Mouse (Mus musculus) CH12.LX (cell line): Measurements from ENCODE around the gene Cage1. TPM values are rescaled to one million over a fixed set of nuclear protein-coding genes. Genes with fewer than 3 reads are reported as not detected.

ENCODE experiments used
- DNase-seq: peaks from one replicate; pipeline ENCODE4 v3.0.0-alpha.2; 2013; ENCODE audit errors: extremely low read depth
- H3K27ac ChIP-seq: 2 replicates; pipeline ENCODE4 v1.5.1; 2012; ENCODE audit warnings: low read depth, mild to moderate bottlenecking, control low read depth, moderate library complexity; ENCODE audit not compliant: insufficient read depth
- H3K27me3 ChIP-seq: replicated peaks from 2 replicates; pipeline ENCODE3; 2012; ENCODE audit warnings: inconsistent platforms
- H3K36me3 ChIP-seq, 2 experiments: replicated peaks in 1 of 2; 2 replicates each; pipeline versions ENCODE3 to v1.6.1; 2012; ENCODE audit warnings: inconsistent platforms in 1 of 2, low read length in 1 of 2, mild to moderate bottlenecking in 1 of 2, mixed read lengths in 1 of 2, moderate library complexity in 1 of 2; ENCODE audit not compliant: control insufficient read depth in 1 of 2, insufficient read depth in 1 of 2
- H3K4me1 ChIP-seq, 2 experiments: 2 replicates each; pipeline ENCODE4 v1.6.1; 2012; ENCODE audit warnings: inconsistent platforms in 1 of 2, moderate library complexity in 1 of 2; ENCODE audit not compliant: insufficient read depth in 2 of 2, control insufficient read depth in 1 of 2
- H3K4me2 ChIP-seq: 2 replicates; pipeline ENCODE4 v1.6.1; 2012; ENCODE audit warnings: low read depth, mild to moderate bottlenecking, control low read depth; ENCODE audit not compliant: poor library complexity, insufficient read depth, severe bottlenecking
- H3K4me3 ChIP-seq, 3 experiments: fragments of 150-350 bp in 1 of 3; sonication (generic) in 1 of 3; replicated peaks in 1 of 3; 2 replicates each; pipeline versions ENCODE3 to v1.5.1; 2011 to 2012; ENCODE audit warnings: low read depth in 2 of 3, low read length in 2 of 3, mild to moderate bottlenecking in 2 of 3, moderate library complexity in 2 of 3, control low read depth in 1 of 3, improper control_type of control experiment in 1 of 3, inconsistent platforms in 1 of 3, mixed read lengths in 1 of 3; ENCODE audit not compliant: poor library complexity in 1 of 3
- H3K79me2 ChIP-seq: replicated peaks from 2 replicates; pipeline ENCODE4 v1.6.1; 2012; ENCODE audit warnings: mild to moderate bottlenecking, moderate library complexity; ENCODE audit not compliant: control insufficient read depth, poor library complexity, insufficient read depth, severe bottlenecking; ENCODE audit errors: extremely low read depth
- H3K9ac ChIP-seq: 2 replicates; pipeline ENCODE4 v1.6.1; 2012; ENCODE audit warnings: low read depth, mild to moderate bottlenecking, control low read depth, moderate library complexity; ENCODE audit not compliant: insufficient read depth
- H3K9me3 ChIP-seq: replicated peaks from 2 replicates; pipeline ENCODE3; 2012; ENCODE audit warnings: low read length, inconsistent platforms, mixed read lengths
- CHD2 ChIP-seq: IDR thresholded peaks from 2 replicates; pipeline ENCODE4 v1.6.1; 2011; ENCODE audit warnings: low read length, improper control_type of control experiment
- CTCF ChIP-seq, 2 experiments: IDR thresholded peaks in 1 of 2; conservative IDR thresholded peaks in 1 of 2; 2 replicates each; pipeline ENCODE4 v1.5.1; 2011 to 2012; ENCODE audit warnings: low read depth in 2 of 2, low read length in 2 of 2, improper control_type of control experiment in 1 of 2, inconsistent platforms in 1 of 2, mild to moderate bottlenecking in 1 of 2, moderate library complexity in 1 of 2
- E2F4 ChIP-seq: IDR thresholded peaks from 2 replicates; pipeline ENCODE4 v1.6.1; 2011; ENCODE audit warnings: low read depth, low read length, improper control_type of control experiment; ENCODE audit not compliant: insufficient replicate concordance
- ELF1 ChIP-seq: IDR thresholded peaks from 2 replicates; pipeline ENCODE4 v1.6.1; 2014; ENCODE audit warnings: low read depth, mild to moderate bottlenecking, inconsistent platforms, low read length, improper control_type of control experiment
- GABPA ChIP-seq: IDR thresholded peaks from 2 replicates; pipeline ENCODE4 v1.6.1; 2012; ENCODE audit warnings: low read depth, low read length, improper control_type of control experiment, inconsistent platforms; ENCODE audit not compliant: insufficient replicate concordance
- IRF4 ChIP-seq: IDR thresholded peaks from 2 replicates; pipeline ENCODE4 v1.6.1; 2014; ENCODE audit warnings: low read depth, mild to moderate bottlenecking, inconsistent platforms, low read length, improper control_type of control experiment
- JUN ChIP-seq: IDR thresholded peaks from 2 replicates; pipeline ENCODE4 v1.6.1; 2011; ENCODE audit warnings: low read depth, mild to moderate bottlenecking, low read length, improper control_type of control experiment, moderate library complexity; ENCODE audit not compliant: insufficient read depth
- JUND ChIP-seq: conservative IDR thresholded peaks from 2 replicates; pipeline ENCODE4 v1.6.1; 2011; ENCODE audit warnings: low read depth, low read length, improper control_type of control experiment
- KAT2A ChIP-seq: IDR thresholded peaks from 2 replicates; pipeline ENCODE4 v1.6.1; 2012; ENCODE audit warnings: low read length, improper control_type of control experiment, inconsistent platforms; ENCODE audit not compliant: insufficient replicate concordance
- MAZ ChIP-seq: IDR thresholded peaks from 2 replicates; pipeline ENCODE4 v1.6.1; 2012; ENCODE audit warnings: low read depth, mild to moderate bottlenecking, inconsistent platforms, low read length, improper control_type of control experiment, moderate library complexity
- MEF2A ChIP-seq: IDR thresholded peaks from 2 replicates; pipeline ENCODE4 v1.6.1; 2014; ENCODE audit warnings: low read depth, mild to moderate bottlenecking, inconsistent platforms, low read length, improper control_type of control experiment, borderline replicate concordance
- MYC ChIP-seq: IDR thresholded peaks from 2 replicates; pipeline ENCODE4 v1.6.1; 2011; ENCODE audit warnings: low read depth, mild to moderate bottlenecking, improper control_type of control experiment, low read length
- PAX5 ChIP-seq: IDR thresholded peaks from 2 replicates; pipeline ENCODE4 v1.6.1; 2012; ENCODE audit warnings: low read length, inconsistent platforms, mixed read lengths
- POLR2AphosphoS2 ChIP-seq: IDR thresholded peaks from 2 replicates; pipeline ENCODE4 v1.6.1; 2011; ENCODE audit warnings: low read depth, low read length, improper control_type of control experiment
- RCOR1 ChIP-seq: conservative IDR thresholded peaks from 2 replicates; pipeline ENCODE4 v1.6.1; 2012; ENCODE audit warnings: low read depth, mild to moderate bottlenecking, inconsistent platforms, low read length, improper control_type of control experiment
- SIN3A ChIP-seq: IDR thresholded peaks from 2 replicates; pipeline ENCODE4 v1.6.1; 2012; ENCODE audit warnings: low read length, improper control_type of control experiment, inconsistent platforms
- TBP ChIP-seq: conservative IDR thresholded peaks from 2 replicates; pipeline ENCODE4 v1.6.1; 2011; ENCODE audit warnings: low read depth, low read length, improper control_type of control experiment
- TCF12 ChIP-seq: IDR thresholded peaks from 2 replicates; pipeline ENCODE4 v1.6.1; 2014; ENCODE audit warnings: low read depth, mild to moderate bottlenecking, inconsistent platforms, low read length, improper control_type of control experiment
- UBTF ChIP-seq: IDR thresholded peaks from 2 replicates; pipeline ENCODE4 v1.6.1; 2012; ENCODE audit warnings: low read depth, mild to moderate bottlenecking, inconsistent platforms, low read length, improper control_type of control experiment, moderate library complexity
- USF1 ChIP-seq: IDR thresholded peaks from 2 replicates; pipeline ENCODE4 v1.6.1; 2014; ENCODE audit warnings: low read depth, mild to moderate bottlenecking, inconsistent platforms, low read length, improper control_type of control experiment
- USF2 ChIP-seq: conservative IDR thresholded peaks from 2 replicates; pipeline ENCODE4 v1.6.1; 2011; ENCODE audit warnings: low read depth, low read length, improper control_type of control experiment
- ZC3H11A ChIP-seq: IDR thresholded peaks from 2 replicates; pipeline ENCODE4 v1.6.1; 2012; ENCODE audit warnings: low read depth, mild to moderate bottlenecking, inconsistent platforms, low read length, improper control_type of control experiment
- ZMIZ1 ChIP-seq: IDR thresholded peaks from 2 replicates; pipeline ENCODE4 v1.6.1; 2012; ENCODE audit warnings: low read depth, mild to moderate bottlenecking, inconsistent platforms, low read length, improper control_type of control experiment
- ZNF384 ChIP-seq: IDR thresholded peaks from 2 replicates; pipeline ENCODE4 v1.6.1; 2012; ENCODE audit warnings: low read depth, low read length, improper control_type of control experiment, inconsistent platforms
- dilution Hi-C: fragments of 300-500 bp; cut with MboI; formaldehyde crosslinking; loops from 2 replicates; pipeline ENCODE4 v1.14.3; 2020; ENCODE audit warnings: low sequenced_read_pairs; ENCODE audit not compliant: extremely low pct_unique_long_range_greater_than_20kb, extremely low pct_ligation_motif_present
- in situ Hi-C: fragments of 300-500 bp; cut with MboI; formaldehyde crosslinking; loops from 3 replicates; pipeline ENCODE4 v1.14.3; 2019; ENCODE audit warnings: low sequenced_read_pairs, low pct_ligation_motif_present, low pct_unique_long_range_greater_than_20kb, mixed read lengths
- polyA plus RNA-seq: library from polyadenylated mRNA; unstranded; fragments of >175 nt; gene quantifications from 2 replicates; pipeline ENCODE4 v1.2.1, GENCODE M21; 2012; ENCODE audit warnings: low read depth; ENCODE audit not compliant: insufficient read length
- total RNA-seq, 2 experiments: library from RNA; depleted of rRNA; stranded (reverse); fragments of 300-350 nt in 1 of 2; fragments of >200 nt in 1 of 2; gene quantifications; 2 replicates each; pipeline ENCODE4 v1.2.3; 2012 to 2014

The Cage1 gene
- total and polyA plus RNA-seq, 3 experiments: 1.2 to 1.4 (median 1.3) TPM

GRCm38 (mm10) chr13:37999713-38000112, 37.2 kb downstream of the Cage1 start:
- Histone ChIP-seq H3K27ac (no peak overlapping the region), H3K4me2 (no peak overlapping the region), H3K36me3 (no peaks in the 10 kb centered on the region), H3K4me3 (no peak overlapping the region), H3K27me3 (no peaks in the 10 kb centered on the region), H3K9ac (no peak overlapping the region), H3K9me3 (peaks cover 12% of the 10 kb centered on the region), H3K4me1 (peaks cover 0 to 10% of the 10 kb centered on the region in 2 experiments; a peak in 1 of 4 replicates), H3K79me2 (no peaks in the 10 kb centered on the region)
- in situ Hi-C loops (loop anchor here (5.0 kb wide), 1 partner anchor 38 kb away; the partner anchor contains the start of genes Cage1 and Riok1), dilution Hi-C loops (no loop called here)
- no peak for DNase-seq
- TF ChIP-seq ZMIZ1: no peak
- TF ChIP-seq GABPA: no peak
- TF ChIP-seq MAZ: no peak
- no peak for TF ChIP-seq MEF2A
- no peak for TF ChIP-seq ELF1
- no peak for TF ChIP-seq E2F4
- TF ChIP-seq UBTF: no peak
- no peak for TF ChIP-seq KAT2A
- no peak for TF ChIP-seq POLR2AphosphoS2
- no peak for TF ChIP-seq TBP
- no peak for TF ChIP-seq CTCF (conservative IDR thresholded peaks at IDR 0.05 in 1 of 2, IDR thresholded peaks at IDR 0.05 in 1 of 2; ENCODE audit: low read depth in 2 of 2, low read length in 2 of 2)
- TF ChIP-seq TCF12: no peak
- TF ChIP-seq JUND: no peak
- TF ChIP-seq RCOR1: no peak
- TF ChIP-seq PAX5: no peak
- no peak for TF ChIP-seq USF1
- TF ChIP-seq MYC: no peak

GRCm38 (mm10) chr13:37994405-37994749, 42.5 kb downstream of the Cage1 start:
- dilution Hi-C loops (no loop called here), in situ Hi-C loops (no loop called here)
- Histone ChIP-seq H3K4me1 (peaks cover 3 to 24% of the 10 kb centered on the region in 2 experiments; a peak in 3 of 4 replicates), H3K9me3 (peaks cover 5% of the 10 kb centered on the region), H3K79me2 (peaks cover 40% of the 10 kb centered on the region), H3K4me3 (peak overlapping the region in 1 of 3 experiments; percentile 97), H3K36me3 (peaks cover 18 to 20% of the 10 kb centered on the region in 2 experiments), H3K9ac (peak overlapping the region; percentile 61), H3K27me3 (no peaks in the 10 kb centered on the region), H3K27ac (no peak overlapping the region), H3K4me2 (peak overlapping the region; percentile 47)
- DNase-seq: no peak
- TF ChIP-seq MYC: no peak
- no peak for TF ChIP-seq CHD2
- no peak for TF ChIP-seq JUN
- TF ChIP-seq TCF12: no peak
- no peak for TF ChIP-seq IRF4
- no peak for TF ChIP-seq USF1
- TF ChIP-seq USF2: no peak
- no peak for TF ChIP-seq POLR2AphosphoS2
- no peak for TF ChIP-seq ZNF384
- TF ChIP-seq ZC3H11A: no peak
- no peak for TF ChIP-seq SIN3A
